Mouse (Mus musculus) liver, embryonic 14.5 days (tissue): Measurements from ENCODE around the gene Crybb3.

ENCODE experiments used
- CTCF ChIP-seq: IDR thresholded peaks from 2 replicates; pipeline ENCODE4 v1.5.1; 2016; ENCODE audit warnings: antibody characterized with exemption, low read depth, control low read depth
- EP300 ChIP-seq: IDR thresholded peaks from 2 replicates; pipeline ENCODE4 v1.6.1; 2016; ENCODE audit warnings: antibody characterized with exemption, low read depth

DNA sequence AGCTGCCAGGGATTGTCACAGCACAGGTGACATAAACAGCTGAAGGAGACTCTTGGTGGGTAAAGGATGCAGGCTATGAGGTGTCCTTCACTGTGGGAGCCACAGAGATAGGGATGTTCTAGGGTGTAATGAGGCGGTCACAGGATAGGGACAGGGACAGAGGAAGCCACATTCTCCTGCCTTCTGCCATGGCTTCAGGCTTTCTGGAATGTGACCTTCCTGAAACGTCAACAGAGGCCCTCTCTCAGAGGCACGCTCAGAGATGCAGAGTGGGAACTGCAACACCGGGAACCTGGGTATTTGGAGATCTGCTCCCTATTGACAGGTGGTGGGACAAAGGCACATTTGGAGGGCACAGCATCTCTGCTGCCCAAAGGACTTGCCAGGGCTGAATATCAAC is 5.6 kb upstream of the Crybb3 start:
- TF ChIP-seq CTCF, result no peak
- no peak for TF ChIP-seq EP300
